Mouse (Mus musculus): ENCODE results near the gene Atp2b1. TPM values are rescaled to one million over a fixed set of nuclear protein-coding genes. Genes with fewer than 3 reads are reported as not detected.

The Atp2b1 gene
- polyA plus RNA-seq, 1 experiment, result 4.1 TPM

DNA sequence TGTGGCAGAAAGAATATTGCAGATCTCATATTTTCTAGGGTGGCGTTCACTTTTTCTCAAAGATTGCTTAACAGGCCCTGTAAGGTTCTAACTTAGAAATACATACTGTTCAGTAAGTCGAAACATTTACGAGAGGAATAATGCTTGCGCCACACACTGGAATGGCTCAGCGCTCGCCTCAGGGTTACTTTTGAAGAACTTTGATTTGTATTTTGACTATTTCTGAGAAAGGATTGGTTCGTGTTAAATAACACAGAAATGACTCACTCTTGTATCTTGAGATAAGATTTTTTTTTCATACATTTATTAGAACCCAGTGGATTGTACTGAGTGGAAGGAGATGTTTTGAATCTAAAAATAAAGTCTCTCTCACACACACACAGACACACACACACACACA, 135.9 kb downstream of the Atp2b1 start:
- H3K27me3 ChIP-seq (ENCODE audit: control insufficient read depth, insufficient read depth, low read length), result no peaks in the 10 kb centered on the region
- no peak overlapping the region for H3K27ac ChIP-seq (ENCODE audit: control insufficient read depth, insufficient read depth, low read depth, low read length)
- no peaks in the 10 kb centered on the region for H3K4me1 ChIP-seq (ENCODE audit: control insufficient read depth, insufficient read depth, low read length)
- no peaks in the 10 kb centered on the region for H3K36me3 ChIP-seq (ENCODE audit: control insufficient read depth, insufficient read depth, low read length)
- TF ChIP-seq POLR2A (IDR thresholded peaks at IDR 0.05; ENCODE audit: control insufficient read depth, low read depth, low read length) (no peak), CTCF (IDR thresholded peaks at IDR 0.05; ENCODE audit: control insufficient read depth, insufficient read depth, insufficient replicate concordance, low read depth, low read length) (no peak)
- no peak overlapping the region for H3K4me3 ChIP-seq (ENCODE audit: control insufficient read depth, low read depth, low read length)

DNA sequence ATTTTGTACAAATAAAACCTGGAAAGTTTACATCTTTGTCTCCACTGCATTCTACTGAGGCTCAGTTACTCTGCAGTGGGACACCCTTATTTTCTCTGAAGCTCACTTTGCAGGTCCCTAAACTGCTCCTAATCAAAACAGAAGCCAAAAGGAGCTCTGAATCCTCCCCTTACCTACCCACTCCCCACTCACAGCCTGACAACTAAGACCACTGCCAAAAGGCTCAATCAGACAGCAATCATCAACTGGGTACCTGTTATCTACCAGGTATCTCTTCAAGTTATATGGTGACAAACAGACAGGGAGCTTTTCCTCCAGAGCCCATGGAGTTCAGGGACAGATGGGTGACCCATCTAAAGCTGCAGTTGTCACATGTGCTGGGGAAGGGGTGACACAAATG, 138.9 kb downstream of the Atp2b1 start:
- Histone ChIP-seq H3K4me1 (ENCODE audit: control insufficient read depth, insufficient read depth, low read length) (no peaks in the 10 kb centered on the region), H3K27me3 (ENCODE audit: control insufficient read depth, insufficient read depth, low read length) (no peaks in the 10 kb centered on the region), H3K36me3 (ENCODE audit: control insufficient read depth, insufficient read depth, low read length) (no peaks in the 10 kb centered on the region), H3K27ac (ENCODE audit: control insufficient read depth, insufficient read depth, low read depth, low read length) (no peak overlapping the region), H3K4me3 (ENCODE audit: control insufficient read depth, low read depth, low read length) (no peak overlapping the region)
- no peak for TF ChIP-seq CTCF (IDR thresholded peaks at IDR 0.05; ENCODE audit: control insufficient read depth, insufficient read depth, insufficient replicate concordance, low read depth, low read length)
- TF ChIP-seq POLR2A (IDR thresholded peaks at IDR 0.05; ENCODE audit: control insufficient read depth, low read depth, low read length), result no peak

DNA sequence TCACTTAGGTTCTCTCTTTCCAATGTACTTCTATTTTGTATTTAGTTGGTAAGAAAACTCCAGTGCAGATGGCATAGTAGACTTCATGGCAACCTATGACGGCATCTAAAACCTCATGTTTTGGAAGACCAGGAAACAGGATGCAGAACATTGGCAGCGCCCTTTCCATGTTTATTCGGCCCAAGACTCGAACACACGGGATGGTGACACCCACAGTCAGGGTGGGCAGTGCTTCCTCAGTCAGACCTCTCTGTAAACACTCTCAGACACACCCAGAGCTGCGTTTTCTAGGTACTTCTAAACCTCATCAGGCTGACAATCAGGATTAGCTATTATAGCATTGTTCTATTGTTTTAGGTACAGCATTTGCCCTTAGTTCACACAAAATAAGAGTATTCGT, 146.4 kb downstream of the Atp2b1 start:
- no peaks in the 10 kb centered on the region for H3K36me3 ChIP-seq (ENCODE audit: control insufficient read depth, insufficient read depth, low read length)
- no peak overlapping the region for H3K27ac ChIP-seq (ENCODE audit: control insufficient read depth, insufficient read depth, low read depth, low read length)
- no peak for TF ChIP-seq POLR2A (IDR thresholded peaks at IDR 0.05; ENCODE audit: control insufficient read depth, low read depth, low read length)
- no peak for TF ChIP-seq CTCF (IDR thresholded peaks at IDR 0.05; ENCODE audit: control insufficient read depth, insufficient read depth, insufficient replicate concordance, low read depth, low read length)

DNA sequence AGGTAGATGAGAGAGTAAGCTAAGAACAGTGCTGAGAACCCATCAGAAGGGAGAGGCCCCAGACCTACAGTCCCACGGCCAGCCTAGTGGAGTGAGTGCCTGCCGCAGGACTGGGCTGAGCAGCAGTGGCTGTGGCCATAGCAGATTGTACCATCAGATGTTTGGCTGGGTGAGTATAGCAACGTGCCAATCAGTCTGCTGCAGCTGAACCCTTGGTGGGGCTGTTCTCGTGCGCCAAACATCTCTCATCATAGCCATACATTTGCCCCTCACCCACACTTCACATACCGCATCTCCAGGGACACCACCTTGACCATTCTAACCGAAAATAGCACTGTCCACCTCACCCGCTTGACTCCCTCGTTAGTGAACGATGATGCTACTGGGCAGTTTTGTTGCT, 147.2 kb downstream of the Atp2b1 start:
- no peak overlapping the region for H3K27ac ChIP-seq (ENCODE audit: control insufficient read depth, insufficient read depth, low read depth, low read length)
- H3K27me3 ChIP-seq (ENCODE audit: control insufficient read depth, insufficient read depth, low read length), result no peaks in the 10 kb centered on the region
- H3K4me1 ChIP-seq (ENCODE audit: control insufficient read depth, insufficient read depth, low read length), result no peaks in the 10 kb centered on the region; the same call in 1 of the 2 replicates
- H3K4me3 ChIP-seq (ENCODE audit: control insufficient read depth, low read depth, low read length), result no peak overlapping the region
- TF ChIP-seq POLR2A (IDR thresholded peaks at IDR 0.05; ENCODE audit: control insufficient read depth, low read depth, low read length) (no peak), CTCF (IDR thresholded peaks at IDR 0.05; ENCODE audit: control insufficient read depth, insufficient read depth, insufficient replicate concordance, low read depth, low read length) (no peak)
- no peaks in the 10 kb centered on the region for H3K36me3 ChIP-seq (ENCODE audit: control insufficient read depth, insufficient read depth, low read length)

More for the DNA sequence above, 146.4 kb downstream of the Atp2b1 start:
- Histone ChIP-seq H3K4me1 (ENCODE audit: control insufficient read depth, insufficient read depth, low read length) (no peaks in the 10 kb centered on the region; the same call in 1 of the 2 replicates), H3K27me3 (ENCODE audit: control insufficient read depth, insufficient read depth, low read length) (no peaks in the 10 kb centered on the region), H3K4me3 (ENCODE audit: control insufficient read depth, low read depth, low read length) (no peak overlapping the region)

DNA sequence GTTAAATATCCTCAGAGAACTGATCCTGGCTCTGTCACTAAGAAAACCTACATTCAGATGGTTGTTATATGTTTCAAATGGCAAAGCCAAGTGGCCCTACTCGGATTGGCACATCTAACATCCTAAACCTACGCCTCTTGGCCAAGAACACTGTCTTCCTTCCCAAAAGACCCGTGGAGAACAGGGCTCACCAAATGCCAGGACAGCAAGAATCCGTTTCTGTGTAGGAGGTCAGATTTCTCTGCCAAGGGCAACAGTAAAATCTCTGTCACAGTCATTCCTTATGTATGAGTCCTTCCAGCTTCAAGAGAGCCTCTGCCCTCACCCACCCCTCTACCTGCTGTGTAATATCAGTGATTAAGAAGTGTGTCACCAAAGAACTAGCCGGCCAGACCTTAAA, 148.3 kb downstream of the Atp2b1 start:
- Histone ChIP-seq H3K27ac (ENCODE audit: control insufficient read depth, insufficient read depth, low read depth, low read length) (no peak overlapping the region), H3K4me3 (ENCODE audit: control insufficient read depth, low read depth, low read length) (no peak overlapping the region), H3K36me3 (ENCODE audit: control insufficient read depth, insufficient read depth, low read length) (no peaks in the 10 kb centered on the region), H3K4me1 (ENCODE audit: control insufficient read depth, insufficient read depth, low read length) (no peaks in the 10 kb centered on the region; the same call in 1 of the 2 replicates), H3K27me3 (ENCODE audit: control insufficient read depth, insufficient read depth, low read length) (no peaks in the 10 kb centered on the region)
- TF ChIP-seq CTCF (IDR thresholded peaks at IDR 0.05; ENCODE audit: control insufficient read depth, insufficient read depth, insufficient replicate concordance, low read depth, low read length) (no peak), POLR2A (IDR thresholded peaks at IDR 0.05; ENCODE audit: control insufficient read depth, low read depth, low read length) (no peak)

Other genes starting within 250 kb of the Atp2b1 start
- gene Poc1b, start 192.6 kb downstream of the Atp2b1 start, polyA plus RNA-seq (2012; rRNA removed), result 73.4 and 78.4 TPM in 2 replicates
- 0.61 and 0.67 TPM in 2 replicates for gene Galnt4, start 193.8 kb downstream of the Atp2b1 start, polyA plus RNA-seq (2012; rRNA removed)
- gene Phxr2, start 211.9 kb downstream of the Atp2b1 start, polyA plus RNA-seq (2012; rRNA removed), result not detected in 2 replicates

All from testis, adult 2 months (tissue).